Mouse (Mus musculus): ENCODE results near the gene Tenm4. TPM values are rescaled to one million over a fixed set of nuclear protein-coding genes. Genes with fewer than 3 reads are reported as not detected.

Tenm4 gene
- polyA plus RNA-seq, 2 experiments, result 0.11 to 0.28 TPM

- TF ChIP-seq CTCF (IDR thresholded peaks at IDR 0.05; ENCODE audit: low read depth), result no peak
- TF ChIP-seq EP300 (IDR thresholded peaks at IDR 0.05; ENCODE audit: low read depth), result no peak
- ATAC-seq (ENCODE audit: insufficient read depth), result no peak
- 65% methylated on average over 6 of the region's 6 CpGs for WGBS (ENCODE audit: insufficient replicate concordance)
These were observed 318.5 kb downstream of the Tenm4 start for GRCm38 (mm10) chr7:96489348-96490076.

GRCm38 (mm10) chr7:96491896-96492295, 320.9 kb downstream of the Tenm4 start:
- H3K4me2 ChIP-seq (ENCODE audit: low read depth), result no peak overlapping the region
- H3K27me3 ChIP-seq (ENCODE audit: control insufficient read depth, insufficient read depth, low read length), result no peaks in the 10 kb centered on the region; the same call in 1 of the 2 replicates
- H3K27ac ChIP-seq, result no peak overlapping the region
- H3K9ac ChIP-seq (replicated peaks), result no peak overlapping the region
- WGBS (ENCODE audit: insufficient replicate concordance), result 35% methylated on average over 2 of the region's 2 CpGs
- no peaks in the 10 kb centered on the region for H3K36me3 ChIP-seq (replicated peaks; ENCODE audit: control insufficient read depth, insufficient read depth, low read depth)
- H3K9me3 ChIP-seq (ENCODE audit: control insufficient read depth, low read length), result no peaks in the 10 kb centered on the region
- no peaks in the 10 kb centered on the region for H3K4me1 ChIP-seq (replicated peaks; ENCODE audit: control insufficient read depth in 2 of 2, insufficient read depth in 2 of 2, low read length in 1 of 2)
- ATAC-seq (ENCODE audit: insufficient read depth), result no peak
- H3K4me3 ChIP-seq (ENCODE audit: insufficient read depth in 1 of 2, low read depth in 2 of 2, low read length in 2 of 2), result no peak overlapping the region
- TF ChIP-seq CTCF (IDR thresholded peaks at IDR 0.05; ENCODE audit: low read depth) (no peak), EP300 (IDR thresholded peaks at IDR 0.05; ENCODE audit: low read depth) (no peak)
- DNase-seq (ENCODE audit: low read depth in 3 of 3, low spot score in 3 of 3), result no peak

More at GRCm38 (mm10) chr7:96489348-96490076, 318.5 kb downstream of the Tenm4 start:
- Histone ChIP-seq H3K4me3 (ENCODE audit: insufficient read depth in 1 of 2, low read depth in 2 of 2, low read length in 2 of 2) (no peak overlapping the region), H3K27ac (no peak overlapping the region), H3K9ac (replicated peaks) (no peak overlapping the region), H3K9me3 (ENCODE audit: control insufficient read depth, low read length) (no peaks in the 10 kb centered on the region), H3K4me1 (replicated peaks; ENCODE audit: control insufficient read depth in 2 of 2, insufficient read depth in 2 of 2, low read length in 1 of 2) (no peaks in the 10 kb centered on the region), H3K4me2 (ENCODE audit: low read depth) (no peak overlapping the region), H3K27me3 (ENCODE audit: control insufficient read depth, insufficient read depth, low read length) (no peaks in the 10 kb centered on the region), H3K36me3 (replicated peaks; ENCODE audit: control insufficient read depth, insufficient read depth, low read depth) (no peaks in the 10 kb centered on the region)
- no peak for DNase-seq (ENCODE audit: low read depth in 3 of 3, low spot score in 3 of 3)

GRCm38 (mm10) chr7:96492696-96493095, 321.6 kb downstream of the Tenm4 start:
- no peak overlapping the region for H3K4me3 ChIP-seq (ENCODE audit: insufficient read depth in 1 of 2, low read depth in 2 of 2, low read length in 2 of 2)
- DNase-seq (ENCODE audit: low read depth in 3 of 3, low spot score in 3 of 3) (no peak), ATAC-seq (ENCODE audit: insufficient read depth) (no peak)
- TF ChIP-seq CTCF (IDR thresholded peaks at IDR 0.05; ENCODE audit: low read depth) (no peak), EP300 (IDR thresholded peaks at IDR 0.05; ENCODE audit: low read depth) (no peak)
- H3K36me3 ChIP-seq (replicated peaks; ENCODE audit: control insufficient read depth, insufficient read depth, low read depth), result no peaks in the 10 kb centered on the region
- H3K4me1 ChIP-seq (replicated peaks; ENCODE audit: control insufficient read depth in 2 of 2, insufficient read depth in 2 of 2, low read length in 1 of 2), result no peaks in the 10 kb centered on the region
- no peak overlapping the region for H3K9ac ChIP-seq (replicated peaks)
- H3K27me3 ChIP-seq (ENCODE audit: control insufficient read depth, insufficient read depth, low read length), result no peaks in the 10 kb centered on the region; the same call in 1 of the 2 replicates
- no peak overlapping the region for H3K4me2 ChIP-seq (ENCODE audit: low read depth)
- no peak overlapping the region for H3K27ac ChIP-seq
- WGBS (ENCODE audit: insufficient replicate concordance), result 53% methylated on average over 7 of the region's 7 CpGs
- no peaks in the 10 kb centered on the region for H3K9me3 ChIP-seq (ENCODE audit: control insufficient read depth, low read length)

GRCm38 (mm10) chr7:96494057-96494456, 323.0 kb downstream of the Tenm4 start:
- no peak overlapping the region for H3K4me2 ChIP-seq (ENCODE audit: low read depth)
- no peak for DNase-seq (ENCODE audit: low read depth in 3 of 3, low spot score in 3 of 3)
- no peak for ATAC-seq (ENCODE audit: insufficient read depth)
- H3K4me1 ChIP-seq (replicated peaks; ENCODE audit: control insufficient read depth in 2 of 2, insufficient read depth in 2 of 2, low read length in 1 of 2), result no peaks in the 10 kb centered on the region
- no peaks in the 10 kb centered on the region; the same call in 1 of the 2 replicates for H3K27me3 ChIP-seq (ENCODE audit: control insufficient read depth, insufficient read depth, low read length)
- no peak overlapping the region for H3K27ac ChIP-seq
- H3K9ac ChIP-seq (replicated peaks), result no peak overlapping the region
- H3K36me3 ChIP-seq (replicated peaks; ENCODE audit: control insufficient read depth, insufficient read depth, low read depth), result no peaks in the 10 kb centered on the region
- TF ChIP-seq CTCF (IDR thresholded peaks at IDR 0.05; ENCODE audit: low read depth), result no peak
- no peak for TF ChIP-seq EP300 (IDR thresholded peaks at IDR 0.05; ENCODE audit: low read depth)
- no peaks in the 10 kb centered on the region for H3K9me3 ChIP-seq (ENCODE audit: control insufficient read depth, low read length)
- 68% methylated on average over 16 of the region's 16 CpGs for WGBS (ENCODE audit: insufficient replicate concordance)
- no peak overlapping the region for H3K4me3 ChIP-seq (ENCODE audit: insufficient read depth in 1 of 2, low read depth in 2 of 2, low read length in 2 of 2)

GRCm38 (mm10) chr7:96500108-96500507, 329.1 kb downstream of the Tenm4 start:
- no peaks in the 10 kb centered on the region for H3K36me3 ChIP-seq (replicated peaks; ENCODE audit: control insufficient read depth, insufficient read depth, low read depth)
- no peak for ATAC-seq (ENCODE audit: insufficient read depth)
- H3K27ac ChIP-seq, result no peak overlapping the region
- H3K27me3 ChIP-seq (ENCODE audit: control insufficient read depth, insufficient read depth, low read length), result no peaks in the 10 kb centered on the region
- H3K4me2 ChIP-seq (ENCODE audit: low read depth), result no peak overlapping the region
- H3K4me1 ChIP-seq (replicated peaks; ENCODE audit: control insufficient read depth in 2 of 2, insufficient read depth in 2 of 2, low read length in 1 of 2), result no peaks in the 10 kb centered on the region
- WGBS (ENCODE audit: insufficient replicate concordance), result 67% methylated on average over 5 of the region's 5 CpGs
- TF ChIP-seq CTCF (IDR thresholded peaks at IDR 0.05; ENCODE audit: low read depth) (no peak), EP300 (IDR thresholded peaks at IDR 0.05; ENCODE audit: low read depth) (no peak)
- no peaks in the 10 kb centered on the region for H3K9me3 ChIP-seq (ENCODE audit: control insufficient read depth, low read length)
- H3K9ac ChIP-seq (replicated peaks), result no peak overlapping the region
- DNase-seq (ENCODE audit: low read depth in 3 of 3, low spot score in 3 of 3), result no peak
- H3K4me3 ChIP-seq (ENCODE audit: insufficient read depth in 1 of 2, low read depth in 2 of 2, low read length in 2 of 2), result no peak overlapping the region

Measured in liver, embryonic 14.5 days (tissue).